Mouse (Mus musculus) embryo, embryonic 9.5 days (tissue): ENCODE data around the gene Olfr316.

Source experiments
- DNase-seq: peaks from one replicate; pipeline ENCODE4 v3.0.0-alpha.2; 2017; ENCODE audit errors: extremely low spot score

The Olfr316 gene

GRCm38 (mm10) chr11:58804393-58804792 lies 51.9 kb downstream of the Olfr316 start:
- DNase-seq, result no peak
